Mouse (Mus musculus): ENCODE data around the gene Zzz3.

DNA sequence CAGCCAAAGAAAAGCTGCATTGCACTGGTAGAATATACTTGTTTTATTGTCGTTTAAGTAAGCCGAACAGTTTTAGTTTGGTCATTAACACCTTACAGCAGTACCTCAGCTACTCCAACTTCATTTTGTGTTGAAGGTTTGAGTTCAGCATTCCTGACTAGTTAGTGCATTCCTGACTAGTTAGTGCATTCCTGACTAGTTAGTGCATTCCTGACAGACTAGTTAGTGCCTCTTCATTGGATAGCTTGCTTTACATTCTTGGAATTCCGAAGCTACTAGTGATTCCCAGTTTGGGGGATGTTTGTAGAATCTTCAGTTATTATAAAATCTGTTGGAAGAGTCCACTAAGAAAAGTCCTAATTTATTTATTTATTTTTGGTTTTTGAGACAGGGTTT is 7.4 kb downstream of the Zzz3 start:
- TF ChIP-seq POLR2A (IDR thresholded peaks at IDR 0.05; ENCODE audit: control insufficient read depth, extremely low read depth, insufficient read depth, low read length, poor library complexity) = no peak
- no peak for TF ChIP-seq CTCF (IDR thresholded peaks at IDR 0.05; ENCODE audit: borderline replicate concordance, control insufficient read depth, extremely low read depth, insufficient read depth, low read length, poor library complexity)
